Mouse (Mus musculus): ENCODE data around the gene Ifrd2. TPM values are rescaled to one million over a fixed set of nuclear protein-coding genes. Genes with fewer than 3 reads are reported as not detected.
"Not testable (repeated sequence)": the region's sequence is repeated elsewhere in the genome, so short reads cannot be mapped to it uniquely, and the experiment has no call there.

Gene Ifrd2
- polyA plus RNA-seq, 1 experiment from 2014 or later: 17.3 TPM

DNA sequence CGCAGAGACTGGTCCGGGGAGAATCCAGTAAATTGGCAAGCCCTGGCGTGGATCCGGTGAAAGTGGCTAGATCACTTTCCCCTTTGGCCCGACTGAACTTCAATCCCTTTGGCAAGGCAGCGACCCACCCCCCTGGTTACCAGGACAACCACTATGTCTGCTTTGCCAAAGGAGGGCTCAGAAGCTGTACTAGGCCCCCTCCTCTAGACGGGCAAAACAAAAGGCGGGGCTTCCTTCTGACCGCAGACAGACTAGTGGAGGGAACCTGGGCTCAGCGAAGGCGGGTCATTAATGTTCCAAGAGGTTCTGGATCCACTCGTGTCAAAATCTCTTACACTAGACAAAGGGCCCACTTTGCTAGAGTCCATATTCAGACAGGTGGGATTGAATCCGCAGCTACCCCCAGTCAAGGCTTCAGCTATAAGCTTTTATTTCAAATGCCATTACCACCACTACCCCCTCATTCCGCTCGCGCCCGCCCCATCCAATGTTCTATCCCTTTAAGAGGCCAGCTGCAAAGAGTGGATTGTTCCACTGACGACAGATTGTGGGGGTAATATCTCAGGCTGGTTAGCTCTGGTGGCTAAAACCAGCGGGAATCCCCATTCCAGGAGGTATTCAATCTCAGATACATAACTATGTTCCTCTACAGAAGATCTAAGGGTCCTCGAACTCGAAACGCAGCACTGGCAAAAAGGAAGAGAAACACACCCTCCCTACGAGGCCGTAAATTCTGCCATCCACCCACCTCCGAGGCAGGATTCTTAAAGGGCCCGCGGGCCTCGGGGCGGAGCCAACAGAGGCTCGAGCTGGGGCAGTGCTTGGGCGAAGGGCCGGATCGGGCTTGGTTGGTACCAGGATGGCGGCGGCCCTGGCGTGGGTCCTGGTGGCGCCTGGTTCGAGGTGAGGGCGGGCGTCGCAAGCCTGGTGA, 18.8 kb upstream of the Ifrd2 start:
- ATAC-seq (ENCODE audit: low FRiP score, low read depth): peak; percentile 87
- Histone ChIP-seq H3K27me3 (no peaks in the 10 kb centered on the region), H3K27ac (replicated peaks) (peak overlapping the region; percentile 87), H3K9ac (peak overlapping the region; percentile 88), H3K36me3 (peaks cover 12% of the 10 kb centered on the region), H3K4me2 (peak overlapping the region; percentile 85), H3K4me3 (peak overlapping the region; percentile 82), H3K4me1 (replicated peaks) (peaks cover 54% of the 10 kb centered on the region), H3K9me3 (no peaks in the 10 kb centered on the region)
- under 1% methylated on average over 41 of the region's 41 CpGs for WGBS

GRCm38 (mm10) chr9:107569270-107569669, 18.2 kb upstream of the Ifrd2 start:
- Histone ChIP-seq H3K4me1 (replicated peaks) (peaks cover 47% of the 10 kb centered on the region), H3K27me3 (no peaks in the 10 kb centered on the region), H3K36me3 (peaks cover 16% of the 10 kb centered on the region), H3K9me3 (no peaks in the 10 kb centered on the region), H3K4me3 (peak overlapping the region; percentile 82), H3K9ac (peak overlapping the region; percentile 88), H3K27ac (replicated peaks) (peak overlapping the region; percentile 87), H3K4me2 (peak overlapping the region; percentile 85)
- peak; percentile 27 for ATAC-seq (ENCODE audit: low FRiP score, low read depth)
- under 1% methylated on average over 22 of the region's 23 CpGs for WGBS

DNA sequence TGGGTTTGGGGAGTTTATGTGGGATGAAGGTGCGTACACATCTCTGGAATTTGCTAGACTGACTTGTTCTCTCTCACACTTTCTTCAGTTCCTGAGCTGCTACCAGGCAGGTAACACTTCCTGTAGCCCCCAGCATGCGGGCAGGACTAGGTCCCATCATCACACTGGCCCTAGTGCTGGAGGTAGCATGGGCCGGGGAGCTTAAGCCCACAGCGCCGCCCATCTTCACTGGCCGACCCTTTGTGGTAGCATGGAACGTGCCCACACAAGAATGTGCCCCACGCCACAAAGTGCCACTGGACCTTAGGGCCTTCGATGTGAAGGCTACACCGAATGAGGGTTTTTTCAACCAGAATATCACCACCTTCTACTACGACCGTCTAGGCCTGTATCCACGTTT, 17.4 kb upstream of the Ifrd2 start:
- peaks cover 42% of the 10 kb centered on the region for H3K4me1 ChIP-seq (replicated peaks)
- peaks cover 23% of the 10 kb centered on the region for H3K36me3 ChIP-seq
- H3K27ac ChIP-seq (replicated peaks): peak overlapping the region; percentile 87; the same call in 1 of the 2 replicates
- peak overlapping the region; percentile 85 for H3K4me2 ChIP-seq
- no peaks in the 10 kb centered on the region for H3K27me3 ChIP-seq
- H3K9ac ChIP-seq: peak overlapping the region; percentile 88
- ATAC-seq (ENCODE audit: low FRiP score, low read depth): no peak
- peak overlapping the region; percentile 82 for H3K4me3 ChIP-seq
- H3K9me3 ChIP-seq: no peaks in the 10 kb centered on the region
- WGBS: 47% methylated on average over 13 of the region's 13 CpGs

DNA sequence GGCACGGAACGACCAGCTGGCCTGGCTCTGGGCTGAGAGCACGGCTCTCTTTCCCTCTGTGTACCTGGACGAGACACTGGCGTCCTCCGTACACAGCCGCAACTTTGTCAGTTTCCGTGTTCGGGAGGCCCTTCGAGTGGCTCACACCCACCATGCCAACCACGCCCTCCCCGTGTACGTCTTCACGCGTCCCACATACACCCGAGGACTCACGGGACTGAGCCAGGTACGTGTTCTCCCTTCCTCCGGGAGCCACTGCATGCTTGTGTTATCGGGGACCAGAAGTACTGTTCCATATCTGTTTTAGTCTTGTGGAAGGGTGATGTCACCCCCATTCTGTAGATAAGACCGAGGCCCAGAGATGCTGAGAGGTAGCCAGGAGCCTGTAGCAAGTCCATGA, 16.6 kb upstream of the Ifrd2 start:
- H3K27me3 ChIP-seq: no peaks in the 10 kb centered on the region
- peak overlapping the region; percentile 85 for H3K4me2 ChIP-seq
- WGBS: 94% methylated on average over 21 of the region's 21 CpGs
- no peaks in the 10 kb centered on the region for H3K9me3 ChIP-seq
- peak overlapping the region; percentile 82 for H3K4me3 ChIP-seq
- ATAC-seq (ENCODE audit: low FRiP score, low read depth): no peak
- peaks cover 24% of the 10 kb centered on the region for H3K36me3 ChIP-seq
- no peak overlapping the region for H3K27ac ChIP-seq (replicated peaks)
- H3K9ac ChIP-seq: peak overlapping the region; percentile 88; the same call in 1 of the 2 replicates
- peaks cover 42% of the 10 kb centered on the region for H3K4me1 ChIP-seq (replicated peaks)

- H3K36me3 ChIP-seq: peaks cover 24% of the 10 kb centered on the region
- H3K27ac ChIP-seq (replicated peaks): no peak overlapping the region
- 93% methylated on average over 22 of the region's 22 CpGs for WGBS
- H3K27me3 ChIP-seq: no peaks in the 10 kb centered on the region
- no peak overlapping the region for H3K4me2 ChIP-seq
- peaks cover 40% of the 10 kb centered on the region for H3K4me1 ChIP-seq (replicated peaks)
- H3K9me3 ChIP-seq: no peaks in the 10 kb centered on the region
- ATAC-seq (ENCODE audit: low FRiP score, low read depth): no peak
- no peak overlapping the region for H3K4me3 ChIP-seq
- H3K9ac ChIP-seq: no peak overlapping the region
These were observed 15.7 kb upstream of the Ifrd2 start for GRCm38 (mm10) chr9:107571534-107572326.

GRCm38 (mm10) chr9:107572327-107572662, 15.1 kb upstream of the Ifrd2 start:
- no peak overlapping the region for H3K4me3 ChIP-seq
- no peak for ATAC-seq (ENCODE audit: low FRiP score, low read depth)
- no peak overlapping the region for H3K4me2 ChIP-seq

DNA sequence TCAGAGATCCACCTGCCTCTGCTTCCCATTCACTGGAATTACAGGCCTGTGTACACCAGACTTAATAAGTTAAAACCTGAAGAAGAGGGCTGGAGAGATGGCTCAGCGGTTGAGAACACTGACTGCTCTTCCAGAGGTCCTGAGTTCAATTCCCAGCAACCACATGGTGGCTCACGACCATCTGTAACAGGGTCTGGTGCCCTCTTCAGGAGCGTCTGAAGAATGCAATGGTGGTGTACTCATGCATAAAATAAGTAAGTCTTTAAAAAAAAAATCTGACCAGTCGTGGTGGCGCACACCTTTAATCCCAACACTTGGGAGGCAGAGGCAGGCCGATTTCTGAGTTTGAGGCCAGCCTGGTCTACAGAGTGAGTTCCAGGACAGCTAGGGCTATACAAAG, 13.7 kb upstream of the Ifrd2 start:
- not testable (repeated sequence) for H3K4me3 ChIP-seq; H3K9me3 ChIP-seq; H3K4me2 ChIP-seq; H3K9ac ChIP-seq; ATAC-seq (ENCODE audit: low FRiP score, low read depth); H3K27ac ChIP-seq (replicated peaks); H3K27me3 ChIP-seq
- WGBS: 83% methylated on average over 6 of the region's 6 CpGs
- H3K36me3 ChIP-seq: peaks cover 24% of the 10 kb centered on the region
- H3K4me1 ChIP-seq (replicated peaks): peaks cover 28% of the 10 kb centered on the region

More at GRCm38 (mm10) chr9:107572327-107572662, 15.1 kb upstream of the Ifrd2 start:
- H3K9ac ChIP-seq: no peak overlapping the region
- H3K9me3 ChIP-seq: no peaks in the 10 kb centered on the region
- WGBS: 100% methylated on average over 2 of the region's 2 CpGs
- no peak overlapping the region for H3K27ac ChIP-seq (replicated peaks)
- H3K4me1 ChIP-seq (replicated peaks): peaks cover 37% of the 10 kb centered on the region
- peaks cover 24% of the 10 kb centered on the region for H3K36me3 ChIP-seq
- no peaks in the 10 kb centered on the region for H3K27me3 ChIP-seq

DNA sequence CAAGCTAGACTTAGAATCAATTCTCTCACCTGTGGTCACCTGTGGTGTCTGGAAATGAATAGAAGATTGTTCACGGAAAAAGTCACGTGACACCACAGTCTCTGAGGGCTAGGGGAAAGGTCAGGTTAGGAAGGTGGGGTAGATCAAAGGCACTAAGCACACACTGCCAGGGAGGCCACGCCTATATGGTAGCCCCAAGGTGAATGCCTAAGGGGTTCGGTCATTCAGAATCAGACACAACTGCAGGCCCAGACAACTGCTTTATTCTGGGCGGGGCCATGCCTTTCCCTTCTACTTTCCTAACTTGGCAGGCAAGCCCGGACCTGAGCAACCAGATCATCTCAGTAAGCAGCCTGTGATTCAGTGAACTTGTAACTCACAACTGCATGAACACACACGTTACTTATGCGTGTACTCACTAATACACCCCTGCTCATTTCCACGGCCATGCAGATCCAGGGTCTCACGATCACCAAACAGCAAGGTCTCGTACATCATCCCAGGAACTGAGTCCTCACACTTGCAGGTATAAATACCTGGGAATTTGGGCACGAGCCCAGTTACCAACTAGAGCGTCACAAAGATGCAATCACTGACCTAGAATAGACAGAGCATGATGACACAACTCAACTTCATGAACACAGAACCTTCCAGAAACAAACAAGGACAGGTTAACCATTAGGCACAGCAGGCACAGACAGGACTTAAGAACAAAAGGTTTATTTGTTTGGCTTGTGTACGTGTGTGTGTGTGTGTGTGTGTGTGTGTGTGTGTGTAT, 11.7 kb upstream of the Ifrd2 start:
- Histone ChIP-seq H3K9ac (no peak overlapping the region), H3K9me3 (no peaks in the 10 kb centered on the region), H3K36me3 (peaks cover 24% of the 10 kb centered on the region), H3K4me2 (no peak overlapping the region), H3K4me1 (replicated peaks) (peaks cover 30% of the 10 kb centered on the region), H3K27ac (replicated peaks) (peak overlapping the region; percentile 9; the same call in 1 of the 2 replicates), H3K4me3 (no peak overlapping the region), H3K27me3 (no peaks in the 10 kb centered on the region)
- WGBS: 87% methylated on average over 14 of the region's 14 CpGs
- no peak for ATAC-seq (ENCODE audit: low FRiP score, low read depth)

- H3K27me3 ChIP-seq: no peaks in the 10 kb centered on the region
- H3K9ac ChIP-seq: no peak within 1 kb of the TSS
- H3K4me2 ChIP-seq: peak within 1 kb of the TSS; percentile 45
- ATAC-seq (ENCODE audit: low FRiP score, low read depth): peak; percentile 54
- H3K27ac ChIP-seq (replicated peaks): peak within 1 kb of the TSS; percentile 54
- no peaks in the 10 kb centered on the region for H3K9me3 ChIP-seq
- H3K4me3 ChIP-seq: peak within 1 kb of the TSS; percentile 18
- 27% methylated on average over 16 of the region's 16 CpGs for WGBS
- H3K36me3 ChIP-seq: peaks cover 24% of the 10 kb centered on the region
- H3K4me1 ChIP-seq (replicated peaks): peaks cover 29% of the 10 kb centered on the region
These were observed 10.9 kb upstream of the Ifrd2 start, which contains the start of gene Hyal1 for GRCm38 (mm10) chr9:107576357-107577107. TSS of gene Hyal1 (plus strand) at chr9:107576927.

- ATAC-seq (ENCODE audit: low FRiP score, low read depth): no peak
- WGBS: 94% methylated on average over 10 of the region's 10 CpGs
- H3K4me2 ChIP-seq: no peak overlapping the region
- H3K27me3 ChIP-seq: no peaks in the 10 kb centered on the region
- no peak overlapping the region for H3K4me3 ChIP-seq
- no peaks in the 10 kb centered on the region for H3K9me3 ChIP-seq
- H3K4me1 ChIP-seq (replicated peaks): peaks cover 31% of the 10 kb centered on the region
- no peak overlapping the region for H3K27ac ChIP-seq (replicated peaks)
- H3K36me3 ChIP-seq: peaks cover 18% of the 10 kb centered on the region
- H3K9ac ChIP-seq: no peak overlapping the region
These were observed 9.6 kb upstream of the Ifrd2 start for GRCm38 (mm10) chr9:107577871-107578270.

- Histone ChIP-seq H3K27me3 (no peaks in the 10 kb centered on the region), H3K27ac (replicated peaks) (no peak within 1 kb of the TSS), H3K9me3 (no peaks in the 10 kb centered on the region), H3K4me3 (no peak within 1 kb of the TSS), H3K4me2 (peak within 1 kb of the TSS; percentile 92; the same call in 1 of the 2 replicates), H3K4me1 (replicated peaks) (peaks cover 31% of the 10 kb centered on the region), H3K9ac (no peak within 1 kb of the TSS), H3K36me3 (peaks cover 12% of the 10 kb centered on the region)
- 92% methylated on average over 3 of the region's 3 CpGs for WGBS
- no peak for ATAC-seq (ENCODE audit: low FRiP score, low read depth)
These were observed 8.9 kb upstream of the Ifrd2 start, which contains the start of gene Naa80 for GRCm38 (mm10) chr9:107578587-107578986. TSS of gene Naa80 (plus strand) at chr9:107578887.
